Mouse (Mus musculus) small intestine, adult 2 months (tissue): ENCODE data around the gene Alox12b.

ENCODE experiments used
- CTCF ChIP-seq: fragments of 200-500 bp; IDR thresholded peaks from 2 replicates; pipeline ENCODE4 v1.5.1; 2012; ENCODE audit warnings: low read depth, mild to moderate bottlenecking, control low read depth, inconsistent platforms, low read length, moderate library complexity, mixed read lengths; ENCODE audit not compliant: insufficient replicate concordance, insufficient read length; ENCODE audit errors: extremely low read depth
- POLR2A ChIP-seq: fragments of 200-500 bp; IDR thresholded peaks from 2 replicates; pipeline ENCODE4 v1.6.1; 2012; ENCODE audit warnings: low read depth, mild to moderate bottlenecking, control low read depth, inconsistent platforms, low read length, moderate library complexity

- TF ChIP-seq CTCF (no peak), POLR2A (no peak)
Measured at GRCm38 (mm10) chr11:69135361-69135760, 21.4 kb upstream of the Alox12b start.
